Mouse (Mus musculus) ES-Bruce4 (cell line): ENCODE measurements at regions not wholly inside any gene's neighbourhood (a gene's known extent, or its start where the extent isn't known, plus 50 kb on each side); places are given as distances from the start of the nearest gene placed in this dataset.

ENCODE experiments used
- CTCF ChIP-seq: IDR thresholded peaks from one replicate; pipeline ENCODE4 v1.8.1; 2011; ENCODE audit warnings: low read depth, low read length
- EP300 ChIP-seq: IDR thresholded peaks from 2 replicates; pipeline ENCODE4 v1.6.1; 2011; ENCODE audit warnings: low read depth, low read length; ENCODE audit not compliant: insufficient read depth
- POLR2A ChIP-seq: IDR thresholded peaks from one replicate; pipeline ENCODE4 v1.8.1; 2011; ENCODE audit warnings: low read length; ENCODE audit not compliant: insufficient read depth

GRCm38 (mm10) chr4:31584171-31584570, 379.7 kb upstream of the Map3k7 start:
- no peak for TF ChIP-seq CTCF
- TF ChIP-seq POLR2A: no peak
- no peak for TF ChIP-seq EP300
